Mouse (Mus musculus): ENCODE results near the gene Fbxw5.

The Fbxw5 gene

DNA sequence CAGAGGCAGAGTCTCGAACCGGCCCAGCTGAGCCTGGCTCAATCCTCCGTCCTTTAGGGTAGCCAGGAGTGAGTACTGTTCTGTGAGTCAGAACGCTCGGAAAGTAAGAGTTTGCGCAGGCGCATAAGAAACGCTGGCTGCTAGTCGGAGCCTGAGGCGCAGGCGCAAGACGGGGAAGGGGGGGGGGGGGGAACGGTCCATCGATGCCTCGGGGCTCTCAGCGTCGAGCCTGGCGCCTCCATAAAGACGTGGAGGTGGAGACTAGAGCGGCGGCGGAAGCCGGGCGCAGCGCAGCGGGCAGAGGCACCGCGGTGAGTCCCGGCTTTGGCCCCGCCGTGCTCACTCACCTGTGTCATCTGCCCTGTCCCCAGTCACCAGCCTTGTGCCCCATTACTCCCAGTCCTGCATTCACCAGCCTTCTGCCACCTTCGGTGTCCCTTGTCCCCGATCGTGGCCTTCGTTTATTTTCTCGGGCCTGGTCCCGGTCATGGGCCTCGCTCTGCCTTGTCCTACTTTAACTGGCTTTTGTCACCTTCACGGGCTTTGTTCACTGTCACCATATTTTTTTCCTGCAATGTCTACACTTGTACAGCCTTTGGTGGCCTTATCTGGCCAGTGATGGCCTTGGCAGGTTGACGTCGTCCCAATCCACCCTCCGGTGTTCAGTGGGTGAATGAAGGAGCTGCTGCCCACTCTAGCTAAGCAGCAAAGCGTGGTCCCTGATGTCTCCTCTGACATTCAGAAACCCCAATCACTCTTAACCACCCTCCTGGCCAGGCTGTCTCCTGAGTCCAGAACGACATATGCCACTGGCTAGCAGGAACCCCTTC, at the start of gene Fbxw5:
Fbxw5 (plus strand) TSS at position 175 of the 830 bp plus-strand sequence.
- DNase-seq (ENCODE audit: low read depth, low spot score): peak; percentile 94

DNA sequence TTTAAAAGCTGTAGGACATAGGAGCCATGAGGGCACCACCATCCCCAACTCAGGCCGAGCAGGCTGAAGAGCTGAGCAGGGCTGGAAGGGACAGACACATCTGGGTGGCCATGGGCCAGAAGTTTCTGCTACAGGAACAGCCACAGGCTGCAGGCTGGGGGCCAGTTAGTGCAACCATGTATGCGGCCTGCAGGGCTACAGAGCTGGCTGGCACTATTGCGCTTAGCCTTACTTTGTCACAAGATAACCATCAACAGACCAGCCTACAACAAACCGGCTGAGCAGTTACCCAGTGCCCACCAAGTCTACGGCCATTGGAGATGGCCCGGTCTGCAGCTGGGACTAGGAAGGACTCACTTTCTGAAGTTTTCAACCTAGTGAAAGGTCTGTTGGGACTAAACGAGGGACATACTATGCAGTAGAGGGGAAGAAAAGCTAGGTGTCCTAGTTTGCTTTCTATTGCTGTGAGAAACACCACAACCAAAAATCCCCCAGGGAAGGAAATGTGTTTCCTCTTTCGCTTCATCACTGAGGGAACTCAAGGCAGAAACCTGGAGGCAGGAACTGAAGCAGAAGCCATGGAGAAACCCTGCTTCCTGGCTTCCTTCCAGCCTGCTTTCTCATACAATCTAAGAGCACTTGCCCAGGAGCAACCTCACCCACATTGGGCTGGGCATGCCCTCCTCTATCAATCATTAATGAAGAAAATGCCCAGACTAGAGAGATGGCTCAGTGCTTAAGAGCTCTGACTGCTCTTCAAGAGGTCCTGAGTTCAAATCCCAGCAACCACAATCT, 49.5 kb upstream of the Fbxw5 start:
- DNase-seq (ENCODE audit: low read depth, low spot score): no peak

DNA sequence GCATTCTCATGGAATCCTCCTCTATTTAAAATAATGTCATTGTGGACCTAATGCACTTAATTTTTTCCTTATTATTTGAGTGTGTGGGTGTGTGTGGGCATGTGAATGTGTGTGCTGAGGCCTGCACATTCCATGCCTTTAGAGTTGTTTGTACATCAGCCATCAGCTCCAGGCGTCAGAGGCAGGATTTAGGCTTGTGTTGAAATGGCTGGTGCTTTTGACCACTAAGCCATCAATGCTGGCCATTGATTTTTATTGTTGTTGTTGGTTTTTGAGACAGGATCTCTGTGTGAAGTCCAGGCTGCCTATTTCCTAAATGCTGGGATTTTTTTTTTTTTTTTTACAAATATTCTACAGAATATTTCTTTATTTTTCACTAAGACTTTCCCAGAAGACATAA, 47.6 kb upstream of the Fbxw5 start:
- DNase-seq (ENCODE audit: low read depth, low spot score): no peak

DNA sequence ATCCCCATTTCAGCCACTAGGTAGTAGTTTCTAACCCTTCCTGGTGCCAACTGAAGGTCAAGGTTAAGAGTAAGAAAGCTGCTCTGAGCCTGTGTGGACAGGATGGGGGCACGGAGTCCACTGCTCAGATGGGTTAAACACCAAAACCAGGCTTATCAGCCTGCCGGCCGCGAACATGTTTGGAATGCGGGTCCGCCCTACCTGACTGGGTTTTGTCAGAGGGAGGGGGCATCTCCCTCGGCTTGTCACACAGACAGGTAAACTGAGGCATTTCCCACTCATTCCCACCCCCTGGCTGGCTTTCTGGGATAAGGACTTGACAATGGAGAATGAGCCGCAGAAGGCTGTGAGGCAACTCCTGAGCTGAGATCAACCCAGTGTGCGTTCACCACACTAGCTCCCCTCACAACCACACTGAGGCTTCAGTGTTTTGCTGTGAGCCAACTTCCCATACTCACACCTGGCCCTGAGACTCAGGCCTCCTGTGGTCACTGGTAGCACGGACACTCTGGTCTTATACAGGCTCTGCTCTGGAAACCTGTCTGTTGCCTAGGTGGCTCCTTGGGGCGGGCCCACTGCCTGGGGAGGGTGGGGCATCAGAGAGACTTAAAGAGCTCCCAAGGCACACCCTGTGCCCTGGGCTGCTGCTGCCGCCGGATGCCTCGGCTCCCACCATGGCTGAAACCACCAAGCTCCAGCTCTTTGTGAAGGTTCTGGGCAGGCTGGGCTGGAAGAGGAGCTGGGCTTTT, 44.2 kb upstream of the Fbxw5 start, which contains the start of gene Clic3:
Clic3 (plus strand) TSS at position 634 of the 749 bp plus-strand sequence.
- DNase-seq (ENCODE audit: low read depth, low spot score): no peak

DNA sequence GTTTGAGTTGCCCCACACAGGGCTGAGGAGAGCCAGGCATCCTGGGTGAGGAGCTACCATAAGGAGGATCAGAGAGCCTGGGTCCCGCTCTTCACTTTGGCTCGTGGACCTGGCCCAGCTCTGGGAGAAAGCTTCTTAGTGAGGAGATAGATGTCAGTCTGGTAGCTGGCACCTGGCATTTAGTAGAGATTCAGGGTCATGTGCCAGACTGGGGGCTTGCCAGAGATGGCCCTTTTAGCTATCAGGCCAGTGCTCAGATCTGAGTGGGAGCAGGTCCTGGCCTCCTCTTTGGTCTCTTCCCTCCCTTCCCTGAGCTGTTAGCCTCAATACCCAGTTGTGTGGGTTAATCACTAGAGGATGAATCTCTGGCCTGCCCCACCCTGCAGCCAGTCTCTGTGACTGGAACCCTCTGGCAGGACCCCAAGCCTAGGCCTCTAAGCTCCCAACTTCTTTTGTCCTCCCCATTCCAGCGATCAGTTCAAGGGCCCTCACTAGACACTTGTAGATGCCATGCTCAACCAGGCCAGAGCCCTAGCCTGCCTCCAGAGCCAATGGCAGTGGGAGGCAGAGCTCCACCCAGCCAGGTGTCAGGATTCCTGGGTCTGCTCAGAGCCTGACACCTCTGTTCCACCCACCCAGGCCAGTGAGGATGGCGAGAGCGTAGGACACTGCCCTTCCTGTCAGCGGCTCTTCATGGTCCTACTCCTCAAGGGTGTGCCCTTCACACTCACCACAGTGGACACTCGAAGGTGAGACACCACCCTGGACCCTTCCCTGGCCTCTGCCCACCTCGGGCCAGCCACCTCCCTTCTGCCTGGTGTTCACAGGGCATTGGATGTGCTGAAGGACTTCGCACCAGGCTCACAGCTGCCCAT, 43.3 kb upstream of the Fbxw5 start:
- no peak for DNase-seq (ENCODE audit: low read depth, low spot score)

DNA sequence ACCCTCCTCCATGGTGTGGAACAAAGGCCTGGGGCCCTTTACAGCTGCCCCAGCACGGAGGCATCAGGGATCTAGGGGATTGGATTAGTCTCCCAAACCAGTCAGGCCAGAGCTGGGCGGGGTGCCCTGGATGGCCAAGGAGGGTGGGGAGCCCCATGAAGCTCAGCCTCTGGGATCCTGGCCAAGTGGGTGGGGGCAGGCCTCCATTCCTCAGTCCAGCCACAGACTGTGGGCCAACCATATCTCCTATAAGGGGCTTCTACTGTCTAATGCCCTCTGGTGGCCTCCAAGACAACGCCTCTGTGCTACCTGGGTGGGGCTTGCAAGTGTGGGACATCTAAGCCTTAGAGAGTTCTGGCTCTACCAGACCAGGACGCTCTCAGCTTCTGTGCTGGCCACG, 41.6 kb upstream of the Fbxw5 start:
- DNase-seq (ENCODE audit: low read depth, low spot score): no peak

DNA sequence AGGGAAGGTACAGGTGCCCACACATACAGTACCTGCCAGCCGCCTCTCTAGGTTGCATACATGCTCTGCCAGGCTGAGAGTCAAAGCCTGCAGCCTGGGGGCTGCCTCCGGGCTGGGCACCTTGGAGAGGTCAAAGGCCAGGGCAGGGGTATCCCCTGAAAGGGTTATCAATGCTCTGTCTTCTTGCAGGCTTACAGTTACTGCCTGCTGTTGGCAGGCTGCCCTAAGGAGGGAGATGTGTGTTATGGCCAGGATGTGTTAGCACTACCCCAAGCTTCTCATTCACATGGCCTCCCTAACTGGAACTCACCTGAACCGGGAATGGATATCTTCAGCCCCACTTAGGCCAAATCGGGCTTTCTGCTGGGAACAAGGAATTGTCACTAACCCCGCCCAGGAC, 40.4 kb upstream of the Fbxw5 start:
- no peak for DNase-seq (ENCODE audit: low read depth, low spot score)

DNA sequence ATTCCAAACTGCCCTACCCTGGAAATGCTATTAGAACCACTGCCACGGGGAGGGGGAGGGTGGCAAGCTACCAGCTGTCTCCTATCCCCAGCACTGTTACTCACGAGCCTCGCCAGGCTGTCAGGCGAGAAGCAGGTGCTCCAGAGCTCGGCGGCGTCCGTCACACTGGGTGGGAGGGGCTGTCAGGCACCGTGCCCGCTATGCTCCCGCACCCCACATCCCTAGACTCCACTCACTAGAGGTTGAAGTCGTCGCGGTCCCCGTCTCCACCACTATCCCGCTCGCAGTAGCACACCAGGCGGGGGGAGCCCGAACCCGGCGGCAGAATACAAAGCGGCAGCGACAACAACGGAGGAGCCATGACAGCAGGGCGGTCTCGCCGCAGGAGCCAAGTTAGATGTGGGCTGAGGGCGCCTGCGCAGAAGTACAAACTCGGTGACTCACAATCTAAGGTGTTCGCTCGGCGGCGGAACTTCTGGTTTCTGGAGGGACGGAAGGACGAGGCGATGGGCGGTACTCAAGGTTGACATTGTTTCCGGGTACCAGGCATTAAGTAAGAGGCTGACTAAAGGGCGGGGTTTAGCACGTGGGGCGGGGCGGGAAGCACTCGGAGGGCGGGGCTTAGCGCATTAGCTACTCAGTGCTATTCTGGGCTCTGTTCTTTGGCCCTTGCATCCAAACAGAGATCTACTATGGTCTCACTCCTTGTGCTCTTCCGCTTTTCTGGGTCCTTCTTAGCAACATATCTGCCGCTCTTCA, 39.8 kb upstream of the Fbxw5 start, which contains the start of gene Paxx:
Paxx (minus strand) TSS at position 544 of the 759 bp plus-strand sequence.
- DNase-seq (ENCODE audit: low read depth, low spot score): peak; percentile 91

DNA sequence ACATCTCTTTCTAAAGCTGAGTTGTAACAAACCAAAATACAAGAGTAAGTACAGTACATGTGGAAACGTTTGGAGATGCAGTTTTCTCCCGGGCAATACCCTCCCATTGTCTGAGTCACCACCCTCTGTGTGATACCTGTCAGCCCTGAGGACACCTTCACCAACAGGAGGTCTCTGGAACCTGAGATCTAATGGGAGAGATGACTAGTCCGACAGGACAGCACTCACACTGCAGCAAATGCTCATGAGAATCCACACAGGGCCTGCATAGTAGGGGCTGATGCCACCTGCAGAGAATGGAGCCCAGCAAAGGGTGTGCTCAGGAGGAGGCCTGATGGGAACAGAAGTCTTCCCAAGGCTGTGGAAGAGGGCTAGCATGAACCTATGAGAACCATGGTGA, 39.1 kb upstream of the Fbxw5 start:
- no peak for DNase-seq (ENCODE audit: low read depth, low spot score)

DNA sequence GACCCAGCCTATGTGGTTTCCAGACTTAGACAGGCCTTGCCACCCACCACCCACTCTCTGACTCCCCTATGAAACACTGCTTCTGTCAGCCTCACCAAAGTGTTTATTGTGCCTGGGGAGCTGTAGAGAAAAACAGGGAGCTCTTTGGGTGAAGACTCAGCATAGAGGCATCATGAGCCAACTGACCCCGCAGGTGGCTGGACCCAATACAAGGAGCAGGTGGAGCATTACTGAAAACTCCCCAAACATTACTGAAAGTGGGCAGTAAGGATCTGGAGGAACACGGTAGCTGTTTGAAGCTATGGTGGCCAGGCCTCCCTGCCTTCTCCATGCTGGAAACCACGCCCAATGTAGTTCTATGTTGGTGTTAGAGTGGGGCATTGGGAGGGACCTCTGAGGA, 36.9 kb upstream of the Fbxw5 start:
- DNase-seq (ENCODE audit: low read depth, low spot score): no peak

DNA sequence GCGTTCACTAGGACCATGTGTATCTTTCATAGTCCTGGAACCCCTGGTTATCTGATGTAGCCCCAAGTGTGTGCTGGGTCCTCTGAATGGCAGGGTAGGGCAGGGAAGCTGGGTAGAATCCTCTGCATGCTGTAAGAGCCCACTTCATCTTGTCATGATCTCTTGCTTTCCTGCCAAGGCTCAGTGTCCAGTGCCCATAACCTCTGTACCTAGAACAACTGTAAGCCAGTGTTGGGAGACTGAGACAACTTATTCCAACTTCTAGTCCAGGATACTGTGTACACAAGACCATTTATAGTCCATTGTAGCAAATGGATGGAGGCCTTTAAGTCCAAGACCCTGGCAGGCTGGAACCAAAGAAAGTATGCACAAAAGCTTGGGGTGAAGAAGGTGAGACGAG, 35.3 kb upstream of the Fbxw5 start:
- no peak for DNase-seq (ENCODE audit: low read depth, low spot score)

DNA sequence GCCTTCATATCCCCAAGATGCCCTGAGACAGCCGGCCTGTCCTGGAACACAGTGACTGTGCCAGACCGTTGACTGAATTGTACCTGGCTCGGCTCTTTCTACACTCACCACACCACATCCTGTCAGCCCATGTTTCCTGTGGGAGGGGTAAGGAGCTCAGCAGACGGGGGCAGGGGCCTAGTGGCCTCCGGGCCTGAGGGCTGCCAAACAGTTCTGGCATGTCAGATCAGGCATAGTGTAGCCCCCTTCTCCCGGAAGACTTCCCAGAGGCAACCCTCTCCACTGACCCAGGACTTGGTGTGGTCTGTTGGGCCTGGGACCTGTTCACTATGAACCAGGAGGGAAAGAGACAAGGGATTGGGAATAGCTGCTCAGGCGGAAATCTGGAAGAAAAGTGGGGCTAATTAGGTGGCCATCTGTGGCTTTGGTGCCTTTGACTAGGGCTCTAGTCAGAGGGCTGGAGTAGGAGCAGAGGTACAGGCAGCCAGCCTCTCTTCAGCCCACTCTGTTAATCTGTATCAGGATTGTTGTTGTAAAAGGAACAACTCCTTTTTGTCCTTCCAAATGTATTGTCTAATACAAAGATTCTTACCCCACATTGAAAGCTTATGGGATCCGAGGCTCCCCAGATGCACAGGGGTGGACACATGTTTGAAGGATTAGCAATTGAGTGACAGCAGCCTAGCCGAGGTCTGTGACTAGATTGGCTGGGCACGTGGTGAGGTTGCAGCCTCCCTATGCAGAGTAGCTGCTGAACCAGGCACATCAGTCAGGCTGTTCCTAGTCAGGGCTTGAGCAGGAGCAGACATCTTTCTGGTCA, 34.5 kb upstream of the Fbxw5 start:
- no peak for DNase-seq (ENCODE audit: low read depth, low spot score)

DNA sequence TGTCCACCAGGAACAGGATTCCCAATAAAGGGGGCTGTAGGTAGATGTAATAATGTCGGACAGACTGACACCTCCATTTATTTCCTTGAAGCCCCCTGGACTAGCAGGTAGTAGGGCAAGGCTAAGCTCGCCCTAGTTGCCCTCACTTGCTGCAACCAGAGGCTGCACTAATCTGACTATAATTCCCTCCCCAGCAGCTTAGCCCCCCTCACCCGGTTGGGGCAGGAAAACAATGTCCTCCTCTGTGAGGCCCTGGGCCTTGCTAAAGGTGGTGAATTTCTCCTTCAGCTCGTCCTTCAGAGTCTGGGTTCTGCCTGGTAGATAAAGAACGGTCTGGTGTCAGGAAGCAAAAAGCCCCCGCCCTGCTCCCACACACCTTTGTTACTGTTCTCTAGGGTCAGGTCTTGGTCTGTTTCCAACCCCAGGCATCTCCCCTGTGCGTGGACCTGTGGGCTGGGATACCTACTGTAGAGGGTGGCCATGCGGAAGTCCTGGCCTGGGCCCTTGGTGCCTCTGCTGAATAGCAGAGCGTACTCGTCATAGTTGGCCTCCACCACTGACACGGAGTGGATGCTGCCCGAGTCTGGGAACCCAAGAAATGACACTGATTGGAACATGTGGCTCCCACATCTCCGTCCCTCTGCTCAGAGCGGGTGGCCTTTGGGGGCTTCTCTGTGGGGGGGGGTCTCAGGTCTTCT, 32.8 kb upstream of the Fbxw5 start:
- no peak for DNase-seq (ENCODE audit: low read depth, low spot score)

DNA sequence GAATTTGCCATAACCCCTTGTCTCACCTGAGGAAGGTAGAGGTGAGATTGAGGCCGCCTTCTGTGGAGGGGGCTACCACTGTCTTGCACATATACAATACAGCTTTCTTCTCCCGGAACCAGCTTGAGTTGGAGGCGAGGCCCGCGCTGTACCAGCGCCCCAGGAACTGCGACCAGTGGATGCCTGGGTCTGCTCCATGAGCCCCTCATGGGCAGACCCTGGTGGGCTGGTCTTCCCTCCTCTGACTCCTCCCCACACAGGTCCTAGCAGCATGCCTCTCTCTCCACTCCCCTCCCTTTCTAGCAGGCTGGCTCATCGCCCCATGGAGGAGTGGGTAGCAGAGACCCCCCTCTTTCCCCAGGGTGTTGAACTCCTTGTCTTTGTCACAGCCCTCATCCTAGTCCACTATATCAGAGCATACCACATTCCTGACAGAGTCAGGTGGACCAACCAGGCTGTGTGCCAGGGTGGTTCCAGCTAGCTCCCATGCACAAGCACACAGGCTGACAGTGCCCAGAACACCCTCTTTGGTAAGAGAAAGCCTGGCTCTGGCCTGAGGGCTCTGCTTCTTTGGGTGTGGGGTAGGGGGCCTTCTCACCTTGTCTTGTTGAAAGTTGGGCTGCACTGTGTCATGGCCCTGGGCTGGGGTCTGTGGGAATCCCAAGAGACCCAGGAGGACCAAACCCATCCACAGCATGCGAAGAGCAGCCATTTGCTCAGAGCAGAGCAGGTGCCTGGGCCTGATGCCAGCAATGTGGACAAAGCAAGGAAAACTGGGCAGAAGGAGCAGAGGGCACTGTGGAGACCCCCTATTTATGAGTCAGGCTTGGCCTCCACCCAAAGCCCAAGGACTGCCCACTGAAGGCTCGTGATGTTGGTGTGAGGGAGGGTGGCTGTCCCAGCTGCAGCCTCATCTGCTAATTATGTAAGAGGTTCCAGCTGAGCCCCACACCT, 31.3 kb upstream of the Fbxw5 start:
- no peak for DNase-seq (ENCODE audit: low read depth, low spot score)

DNA sequence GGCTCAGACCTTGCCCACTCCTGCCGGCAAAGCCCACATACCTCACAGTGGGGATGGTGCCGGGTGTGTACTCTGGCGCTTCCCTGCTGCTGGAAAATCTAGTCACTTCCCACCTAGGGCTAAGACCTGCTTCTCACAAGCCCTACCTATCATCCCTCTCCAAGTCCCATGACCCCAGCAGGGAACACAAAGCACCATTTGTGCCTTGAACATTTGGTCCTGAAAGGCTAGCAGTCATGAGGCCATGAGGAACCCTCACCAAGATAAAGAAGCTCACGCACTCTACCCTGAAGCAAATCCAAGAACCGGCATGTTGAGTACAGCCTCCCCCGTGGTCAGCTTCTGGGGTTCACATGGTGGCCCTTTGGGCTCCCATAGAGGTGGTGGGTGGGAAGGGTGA, 30.6 kb upstream of the Fbxw5 start, which contains the start of gene Ptgds:
Ptgds (minus strand) TSS at position 78 of the 400 bp plus-strand sequence.
- no peak for DNase-seq (ENCODE audit: low read depth, low spot score)

DNA sequence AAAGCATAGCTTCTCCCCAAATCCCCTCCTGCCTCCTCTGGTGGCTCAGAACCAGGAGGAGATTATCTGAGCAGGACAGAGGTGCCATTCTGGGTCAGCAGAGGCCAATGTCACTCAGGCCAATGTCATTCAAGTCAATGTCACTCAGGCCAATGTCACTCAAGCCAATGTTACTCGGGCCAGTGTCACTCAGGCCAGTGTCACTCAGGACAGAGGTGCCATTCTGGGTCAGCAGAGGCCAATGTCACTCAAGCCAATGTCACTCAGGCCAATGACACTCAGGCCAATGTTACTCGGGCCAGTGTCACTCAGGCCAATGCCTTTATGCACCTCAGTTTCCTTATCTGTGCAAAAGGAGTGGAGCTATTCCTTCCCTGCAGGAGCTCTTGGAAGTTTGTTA, 28.0 kb upstream of the Fbxw5 start:
- DNase-seq (ENCODE audit: low read depth, low spot score): no peak

DNA sequence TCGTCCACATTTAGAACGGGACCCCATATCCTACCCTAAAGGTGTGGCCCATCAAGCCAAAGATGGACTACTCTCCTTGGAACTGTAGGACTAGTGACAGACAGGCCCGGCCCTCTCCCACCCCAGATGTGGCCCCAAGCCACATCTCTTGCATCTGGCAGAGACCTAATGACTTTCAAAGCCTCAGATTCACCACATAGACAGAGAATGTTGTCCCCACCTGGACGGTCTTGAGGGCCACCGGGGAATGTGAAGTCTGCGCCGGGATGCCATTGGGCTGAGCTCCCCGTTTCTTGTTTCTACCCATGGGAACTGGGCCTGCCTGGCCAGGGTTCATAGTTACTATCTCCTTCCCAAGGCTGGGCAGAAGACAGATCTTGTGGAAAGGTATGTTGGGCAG, 23.0 kb upstream of the Fbxw5 start:
- DNase-seq (ENCODE audit: low read depth, low spot score): no peak
